Mouse (Mus musculus) olfactory bulb, adult 2 months (tissue): ENCODE results near the gene Myf5. TPM values are rescaled to one million over a fixed set of nuclear protein-coding genes. Genes with fewer than 3 reads are reported as not detected.
A peak's percentile ranks its signal among the peaks of the same experiment; 100 is the strongest.

ENCODE experiments used
- H3K27ac ChIP-seq: fragments of 200-500 bp; 2 replicates; pipeline ENCODE4 v1.5.1; 2012; ENCODE audit warnings: low read depth, low read length; ENCODE audit not compliant: insufficient read depth
- H3K4me1 ChIP-seq: fragments of 200-500 bp; 2 replicates; pipeline ENCODE4 v1.6.1; 2012; ENCODE audit warnings: low read length; ENCODE audit not compliant: control insufficient read depth, insufficient read depth
- H3K4me3 ChIP-seq: fragments of 200-500 bp; 2 replicates; pipeline ENCODE4 v1.5.1; 2012; ENCODE audit warnings: mild to moderate bottlenecking, low read depth, low read length, moderate library complexity; ENCODE audit not compliant: insufficient read depth
- CTCF ChIP-seq: fragments of 200-500 bp; IDR thresholded peaks from 2 replicates; pipeline ENCODE4 v1.5.1; 2012; ENCODE audit warnings: low read depth, mild to moderate bottlenecking, low read length, moderate library complexity; ENCODE audit not compliant: insufficient read depth
- POLR2A ChIP-seq: fragments of 200-500 bp; IDR thresholded peaks from 2 replicates; pipeline ENCODE4 v1.6.1; 2012; ENCODE audit warnings: mild to moderate bottlenecking, low read depth, low read length, moderate library complexity; ENCODE audit not compliant: insufficient read depth
- WGBS: fragments of 180-500 bp; shearing (Covaris S2); methylation state at CpG from one replicate; pipeline ENCODE4 v1.1.7; 2018; 5-methylcytosine and 5-hydroxymethylcytosine counted together
- polyA plus RNA-seq: library from polyadenylated mRNA; stranded (reverse); fragments of >200 nt; gene quantifications from 2 replicates; pipeline ENCODE4 v1.2.4, GENCODE M21; 2012; ENCODE audit warnings: low replicate concordance; ENCODE audit not compliant: missing spikeins, insufficient read depth, insufficient read length

The Myf5 gene
- polyA plus RNA-seq, 1 experiment: not detected

DNA sequence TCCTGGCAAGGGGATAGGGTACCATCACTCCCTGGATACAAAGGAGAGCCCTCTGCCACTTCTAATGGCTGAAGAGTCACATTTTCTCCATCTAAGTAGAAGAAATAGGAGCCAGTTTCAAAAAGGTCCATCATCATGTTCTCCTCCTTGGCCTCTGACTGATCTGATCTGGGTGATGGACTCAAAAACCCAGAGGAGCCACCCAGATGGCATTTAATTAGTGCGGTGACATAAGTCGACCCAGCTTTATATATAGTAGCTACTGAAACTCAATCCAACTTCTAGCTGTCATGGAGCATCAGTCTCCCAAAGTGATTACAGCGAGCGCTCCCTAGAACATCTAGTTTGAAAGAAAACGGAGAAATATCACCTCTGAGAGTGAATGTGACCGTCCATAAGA lies 8.6 kb upstream of the Myf5 start, which contains the start of gene Myf6:
TSS of gene Myf6 (minus strand) at position 170 of the 400 bp plus-strand sequence.
- TF ChIP-seq POLR2A (no peak), CTCF (no peak)
- 96% methylated on average over 6 of the region's 6 CpGs for WGBS
- no peak within 1 kb of the TSS for H3K27ac ChIP-seq
- H3K4me3 ChIP-seq: peak within 1 kb of the TSS; percentile 32; the same call in 1 of the 2 replicates
- peaks cover 5% of the 10 kb centered on the region; the same call in 1 of the 2 replicates for H3K4me1 ChIP-seq

DNA sequence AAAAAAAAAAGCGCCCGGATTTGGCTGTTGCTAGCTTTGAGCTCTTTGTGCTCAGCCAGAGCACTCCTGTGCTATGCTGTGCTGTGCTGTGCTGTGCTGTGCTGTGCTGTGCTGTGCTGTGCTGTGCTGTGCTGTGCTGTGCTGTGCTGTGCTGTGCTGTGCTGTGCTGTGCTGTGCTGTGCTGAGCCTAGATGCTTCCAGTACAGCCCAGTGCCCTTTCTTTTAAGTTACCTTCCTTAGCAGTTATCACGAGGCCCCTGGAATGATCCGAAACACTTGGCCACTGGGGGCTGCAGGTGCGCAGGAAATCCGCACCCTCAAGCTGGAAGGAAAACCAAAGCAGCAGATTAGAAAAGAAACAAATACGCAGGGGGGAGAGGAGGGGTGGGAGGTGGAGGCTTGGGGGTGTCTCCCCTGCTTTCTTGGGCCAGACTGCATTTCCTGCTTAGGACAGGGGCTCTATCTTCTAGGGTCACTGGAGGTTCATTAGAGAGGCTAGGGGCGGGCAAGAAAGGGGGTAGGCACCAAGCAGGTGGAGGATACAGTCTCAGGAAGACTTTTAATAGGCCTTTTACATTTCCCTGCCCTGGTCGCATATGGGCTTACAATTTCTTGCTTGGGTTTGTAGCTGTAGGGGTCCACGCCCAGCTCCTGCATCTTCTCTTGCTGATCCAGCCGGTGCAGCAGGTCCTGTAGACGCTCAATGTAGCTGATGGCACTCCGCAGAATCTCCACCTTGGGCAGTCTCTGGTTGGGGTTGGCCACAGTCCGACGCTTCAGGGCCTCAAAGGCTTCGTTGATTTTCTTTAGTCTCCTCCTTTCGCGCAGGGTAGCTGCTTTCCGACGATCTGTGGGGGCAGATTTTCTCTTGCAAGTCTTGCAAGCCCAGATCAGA lies 7.9 kb upstream of the Myf5 start:
- Histone ChIP-seq H3K4me1 (peaks cover 5% of the 10 kb centered on the region; the same call in 1 of the 2 replicates), H3K4me3 (peak overlapping the region; percentile 32), H3K27ac (no peak overlapping the region)
- 60% methylated on average over 20 of the region's 20 CpGs for WGBS
- no peak for TF ChIP-seq POLR2A
- TF ChIP-seq CTCF: no peak

GRCm38 (mm10) chr10:107492867-107493579 lies 7.1 kb upstream of the Myf5 start:
- no peak for TF ChIP-seq POLR2A
- no peak for TF ChIP-seq CTCF
- Histone ChIP-seq H3K4me3 (peak overlapping the region; percentile 32), H3K4me1 (peaks cover 5% of the 10 kb centered on the region; the same call in 1 of the 2 replicates), H3K27ac (no peak overlapping the region)
- 28% methylated on average over 18 of the region's 18 CpGs for WGBS

- WGBS: 57% methylated on average over 12 of the region's 12 CpGs
- peaks cover 5% of the 10 kb centered on the region; the same call in 1 of the 2 replicates for H3K4me1 ChIP-seq
- no peak overlapping the region for H3K27ac ChIP-seq
- TF ChIP-seq CTCF: no peak
- TF ChIP-seq POLR2A: no peak
- no peak overlapping the region for H3K4me3 ChIP-seq
Observed at GRCm38 (mm10) chr10:107488654-107489315, 2.9 kb upstream of the Myf5 start.

GRCm38 (mm10) chr10:107486770-107487169 lies 836 bp upstream of the Myf5 start:
- Histone ChIP-seq H3K4me1 (no peaks in the 10 kb centered on the region), H3K27ac (no peak overlapping the region), H3K4me3 (no peak overlapping the region)
- 75% methylated on average over 12 of the region's 12 CpGs for WGBS
- no peak for TF ChIP-seq CTCF
- no peak for TF ChIP-seq POLR2A

- no peaks in the 10 kb centered on the region for H3K4me1 ChIP-seq
- no peak for TF ChIP-seq CTCF
- TF ChIP-seq POLR2A: no peak
- no peak overlapping the region for H3K27ac ChIP-seq
- H3K4me3 ChIP-seq: no peak overlapping the region
- WGBS: 88% methylated on average over 10 of the region's 10 CpGs
Observed at GRCm38 (mm10) chr10:107484050-107484449, 1.9 kb downstream of the Myf5 start.

DNA sequence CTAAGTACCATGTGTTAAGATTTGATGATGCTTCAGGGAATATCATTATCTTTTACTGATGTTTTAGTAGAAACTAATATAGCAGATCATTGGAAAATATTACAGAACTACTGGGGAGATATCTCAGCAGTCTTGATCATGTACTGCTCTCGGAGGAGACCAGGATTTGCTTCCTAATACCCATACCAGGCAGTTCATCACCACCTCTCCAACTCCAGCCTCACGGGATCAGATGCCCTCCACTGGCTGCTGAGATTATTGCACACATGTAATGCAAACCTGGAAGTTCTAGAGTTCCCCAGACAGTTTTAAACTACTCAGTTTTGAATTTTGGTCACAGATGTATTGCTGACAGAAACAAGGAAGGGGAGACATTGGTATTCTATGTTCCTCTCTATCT lies 12.4 kb downstream of the Myf5 start:
- TF ChIP-seq CTCF (no peak), POLR2A (no peak)
- Histone ChIP-seq H3K4me3 (no peak overlapping the region), H3K27ac (no peak overlapping the region), H3K4me1 (no peaks in the 10 kb centered on the region)
- WGBS: 58% methylated on average over 2 of the region's 2 CpGs

DNA sequence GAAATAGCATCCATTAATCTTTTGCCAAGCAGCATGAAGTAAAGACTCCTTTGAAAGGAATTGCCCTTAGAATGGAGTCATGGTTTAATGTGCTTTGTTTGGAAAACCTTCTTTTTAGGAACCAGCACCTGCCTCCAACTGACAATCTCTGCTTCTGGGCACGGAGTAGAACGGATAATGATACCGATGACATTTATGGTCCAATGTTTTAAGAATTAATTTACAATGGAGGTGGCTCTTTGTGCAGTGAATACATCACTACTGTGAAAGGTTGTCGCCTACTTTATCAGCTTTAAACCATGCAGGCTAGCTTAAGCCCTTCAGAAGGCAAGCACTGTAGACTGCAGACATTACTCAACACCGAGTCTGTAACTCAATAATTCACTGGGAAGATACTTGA lies 14.2 kb downstream of the Myf5 start:
- 66% methylated on average over 5 of the region's 5 CpGs for WGBS
- Histone ChIP-seq H3K27ac (no peak overlapping the region), H3K4me3 (no peak overlapping the region), H3K4me1 (no peaks in the 10 kb centered on the region)
- TF ChIP-seq CTCF: no peak
- TF ChIP-seq POLR2A: no peak

- 92% methylated on average over 7 of the region's 7 CpGs for WGBS
- H3K4me1 ChIP-seq: no peaks in the 10 kb centered on the region
- TF ChIP-seq POLR2A: no peak
- TF ChIP-seq CTCF: no peak
- no peak overlapping the region for H3K4me3 ChIP-seq
- H3K27ac ChIP-seq: no peak overlapping the region
Observed at GRCm38 (mm10) chr10:107467819-107468218, 18.1 kb downstream of the Myf5 start.
